Mouse (Mus musculus) embryonic facial prominence, embryonic 10.5 days (tissue): Measurements from ENCODE around the gene Apobec1. TPM values are rescaled to one million over a fixed set of nuclear protein-coding genes. Genes with fewer than 3 reads are reported as not detected.
"Not testable (repeated sequence)": the region's sequence is repeated elsewhere in the genome, so short reads cannot be mapped to it uniquely, and the experiment has no call there.

Experiments used
- DNase-seq: peaks from one replicate; pipeline ENCODE4 v3.0.0-alpha.2; 2017; ENCODE audit warnings: low spot score
- H3K27ac ChIP-seq: fragments of 300-500 bp; sonication (generic); replicated peaks from 2 replicates; pipeline ENCODE4 v1.5.1; 2016; ENCODE audit warnings: mild to moderate bottlenecking
- H3K27me3 ChIP-seq: fragments of 300-500 bp; sonication (generic); replicated peaks from 2 replicates; pipeline ENCODE4 v1.6.1; 2016; ENCODE audit warnings: low read depth, mild to moderate bottlenecking; ENCODE audit not compliant: poor library complexity, severe bottlenecking
- H3K36me3 ChIP-seq: fragments of 300-500 bp; sonication (generic); replicated peaks from 2 replicates; pipeline ENCODE4 v1.6.1; 2016; ENCODE audit warnings: mild to moderate bottlenecking, moderate library complexity
- H3K4me1 ChIP-seq: fragments of 300-500 bp; sonication (generic); 2 replicates; pipeline ENCODE4 v1.6.1; 2016
- H3K4me3 ChIP-seq: fragments of 300-500 bp; sonication (generic); 2 replicates; pipeline ENCODE4 v1.5.1; 2016; ENCODE audit warnings: mild to moderate bottlenecking, moderate library complexity
- H3K9me3 ChIP-seq: fragments of 300-500 bp; sonication (generic); 2 replicates; pipeline ENCODE4 v1.6.1; 2016; ENCODE audit warnings: mild to moderate bottlenecking
- WGBS: fragments of 180-500 bp; shearing (Covaris S2); methylation state at CpG from one replicate; pipeline ENCODE4 v1.1.7; 2016; 5-methylcytosine and 5-hydroxymethylcytosine counted together
- polyA plus RNA-seq: library from polyadenylated mRNA; unstranded; fragments of >200 nt; fragmentation: Nextera tagmentation; extraction: Ambion mirVana; gene quantifications from 2 replicates; pipeline ENCODE4 v1.2.1, GENCODE M21; 2016

Gene Apobec1
- polyA plus RNA-seq = 0.89 and 0.96 TPM in 2 replicates

GRCm38 (mm10) chr6:122602242-122602991 is at the start of gene Apobec1:
Gene Apobec1 (minus strand): TSS chr6:122602444.
- 8% methylated on average over 22 of the region's 22 CpGs for WGBS
- no peaks in the 10 kb centered on the region for H3K36me3 ChIP-seq
- peak within 1 kb of the TSS; percentile 57 for H3K4me3 ChIP-seq
- H3K27ac ChIP-seq = peak within 1 kb of the TSS; percentile 74
- H3K4me1 ChIP-seq = peaks cover 4% of the 10 kb centered on the region; the same call in 1 of the 2 replicates
- peak; percentile 67 for DNase-seq
- H3K9me3 ChIP-seq = no peaks in the 10 kb centered on the region
- H3K27me3 ChIP-seq = no peaks in the 10 kb centered on the region

GRCm38 (mm10) chr6:122650398-122650980 is 48.2 kb upstream of the Apobec1 start:
- Histone ChIP-seq H3K9me3 (no peaks in the 10 kb centered on the region), H3K27ac (no peak overlapping the region), H3K36me3 (no peaks in the 10 kb centered on the region), H3K27me3 (no peaks in the 10 kb centered on the region), H3K4me3 (no peak overlapping the region), H3K4me1 (no peaks in the 10 kb centered on the region)
- WGBS = 72% methylated on average over 5 of the region's 5 CpGs
- no peak for DNase-seq

- Histone ChIP-seq H3K4me1 (no peaks in the 10 kb centered on the region), H3K27me3 (no peaks in the 10 kb centered on the region), H3K9me3 (no peaks in the 10 kb centered on the region), H3K36me3 (no peaks in the 10 kb centered on the region), H3K27ac (no peak overlapping the region), H3K4me3 (no peak overlapping the region)
- WGBS = 81% methylated on average over 3 of the region's 3 CpGs
- DNase-seq = no peak
Measured at GRCm38 (mm10) chr6:122649903-122650302, 47.7 kb upstream of the Apobec1 start.

- not testable (repeated sequence) for H3K9me3 ChIP-seq, H3K4me3 ChIP-seq
- 94% methylated on average over 21 of the region's 21 CpGs for WGBS
Measured at GRCm38 (mm10) chr6:122644196-122644595, 42.0 kb upstream of the Apobec1 start.

GRCm38 (mm10) chr6:122637566-122637965 is 35.3 kb upstream of the Apobec1 start:
- not testable (repeated sequence) for DNase-seq, H3K36me3 ChIP-seq, H3K27ac ChIP-seq, H3K27me3 ChIP-seq, H3K9me3 ChIP-seq, H3K4me1 ChIP-seq, H3K4me3 ChIP-seq
- WGBS = 92% methylated on average over 4 of the region's 4 CpGs

More at GRCm38 (mm10) chr6:122644196-122644595, 42.0 kb upstream of the Apobec1 start:
- not testable (repeated sequence) for H3K4me1 ChIP-seq, H3K27me3 ChIP-seq, H3K36me3 ChIP-seq, DNase-seq, H3K27ac ChIP-seq

- no peak for DNase-seq
- Histone ChIP-seq H3K9me3 (no peaks in the 10 kb centered on the region), H3K36me3 (no peaks in the 10 kb centered on the region), H3K27ac (no peak overlapping the region), H3K27me3 (no peaks in the 10 kb centered on the region), H3K4me3 (no peak overlapping the region), H3K4me1 (no peaks in the 10 kb centered on the region)
- 80% methylated on average over 3 of the region's 3 CpGs for WGBS
Measured at GRCm38 (mm10) chr6:122636666-122637065, 34.4 kb upstream of the Apobec1 start.

- Histone ChIP-seq H3K27ac (no peak overlapping the region), H3K4me3 (no peak overlapping the region), H3K4me1 (no peaks in the 10 kb centered on the region), H3K9me3 (no peaks in the 10 kb centered on the region), H3K36me3 (no peaks in the 10 kb centered on the region), H3K27me3 (no peaks in the 10 kb centered on the region)
- 90% methylated on average over 7 of the region's 7 CpGs for WGBS
- DNase-seq = no peak
Measured at GRCm38 (mm10) chr6:122635315-122635714, 33.1 kb upstream of the Apobec1 start.

GRCm38 (mm10) chr6:122633411-122633810 is 31.2 kb upstream of the Apobec1 start:
- Histone ChIP-seq H3K27me3 (no peaks in the 10 kb centered on the region; the same call in 1 of the 2 replicates), H3K9me3 (no peaks in the 10 kb centered on the region), H3K4me3 (no peak overlapping the region), H3K4me1 (no peaks in the 10 kb centered on the region), H3K27ac (no peak overlapping the region), H3K36me3 (no peaks in the 10 kb centered on the region)
- peak; percentile 17 for DNase-seq
- 59% methylated on average over 9 of the region's 9 CpGs for WGBS

- H3K9me3 ChIP-seq = no peaks in the 10 kb centered on the region
- no peaks in the 10 kb centered on the region for H3K36me3 ChIP-seq
- 39% methylated on average over 20 of the region's 20 CpGs for WGBS
- no peak overlapping the region for H3K27ac ChIP-seq
- 0 out of 2 replicates have a peak overlapping the region, but pooled peaks have one; percentile 28 for H3K4me3 ChIP-seq
- no peaks in the 10 kb centered on the region for H3K4me1 ChIP-seq
- H3K27me3 ChIP-seq = peaks cover 13% of the 10 kb centered on the region
- DNase-seq = no peak
Measured at GRCm38 (mm10) chr6:122627469-122628108, 25.3 kb upstream of the Apobec1 start.

GRCm38 (mm10) chr6:122626110-122626509 is 23.9 kb upstream of the Apobec1 start, which contains the start of gene Dppa3:
Gene Dppa3 (plus strand): TSS chr6:122626410.
- 91% methylated on average over 8 of the region's 8 CpGs for WGBS
- Histone ChIP-seq H3K4me3 (no peak within 1 kb of the TSS), H3K9me3 (no peaks in the 10 kb centered on the region), H3K27ac (no peak within 1 kb of the TSS), H3K36me3 (no peaks in the 10 kb centered on the region), H3K27me3 (peaks cover 13% of the 10 kb centered on the region), H3K4me1 (no peaks in the 10 kb centered on the region)
- no peak for DNase-seq

- H3K9me3 ChIP-seq = no peaks in the 10 kb centered on the region
- H3K4me1 ChIP-seq = no peaks in the 10 kb centered on the region
- H3K27ac ChIP-seq = no peak overlapping the region
- H3K4me3 ChIP-seq = no peak overlapping the region
- H3K36me3 ChIP-seq = no peaks in the 10 kb centered on the region
- peaks cover 13% of the 10 kb centered on the region for H3K27me3 ChIP-seq
- WGBS = 85% methylated on average over 4 of the region's 4 CpGs
- no peak for DNase-seq
Measured at GRCm38 (mm10) chr6:122625156-122625555, 22.9 kb upstream of the Apobec1 start.

- WGBS = 59% methylated on average over 5 of the region's 5 CpGs
- Histone ChIP-seq H3K4me3 (no peak overlapping the region), H3K4me1 (no peaks in the 10 kb centered on the region), H3K27me3 (peaks cover 13% of the 10 kb centered on the region), H3K27ac (no peak overlapping the region), H3K36me3 (no peaks in the 10 kb centered on the region), H3K9me3 (no peaks in the 10 kb centered on the region)
- DNase-seq = no peak
Measured at GRCm38 (mm10) chr6:122624480-122624879, 22.2 kb upstream of the Apobec1 start.
